16 mouse cellular contexts compared by ENCODE assay signal in the genomic region with DNA sequence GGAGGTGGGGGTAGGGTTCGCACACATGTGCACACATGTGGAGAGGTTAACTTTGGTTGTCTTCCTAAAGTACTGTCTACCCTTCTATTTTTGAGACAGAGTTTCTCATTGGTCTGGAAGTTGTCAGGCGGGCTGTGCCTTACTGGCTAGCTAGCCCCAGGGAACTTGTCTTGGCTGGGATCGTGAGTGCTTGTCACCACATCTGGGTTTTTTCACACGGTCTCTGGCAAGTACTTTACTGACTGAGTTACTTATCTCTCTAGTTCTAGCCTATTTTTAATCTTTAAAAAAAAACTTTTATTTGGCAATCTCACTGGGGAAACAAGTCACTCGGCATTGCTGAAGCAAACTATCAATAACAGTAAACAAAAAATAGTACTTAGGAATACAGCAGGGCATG. TPM values are rescaled to one million over a fixed set of nuclear protein-coding genes. Genes with fewer than 3 reads are reported as not detected.
DNase-seq lines count a peak whose midpoint lies in the region; ATAC-seq lines count a peak whose summit lies in the region.
"Had no signal": no experiment of that assay in that cellular context is flagged by ENCODE, and none has a peak within 500 bp of the region (broad histone marks: within the 10 kb centered on the region; RNA-seq: fewer than 3 reads in every experiment).

No protein-coding gene starts in this region.

- peaks cover 4% of the 10 kb centered on the region for H3K4me1 ChIP-seq in heart, embryonic 16.5 days (ENCODE audit: control insufficient read depth, insufficient read depth, low read length)
- no peaks in the 10 kb centered on the region for H3K4me1 ChIP-seq in stomach, embryonic 15.5 days
- no peaks in the 10 kb centered on the region for H3K4me1 ChIP-seq in hindbrain, embryonic 14.5 days (replicated peaks; ENCODE audit: control insufficient read depth, insufficient read depth, low read length)
- H3K4me1 ChIP-seq: hindbrain, embryonic 13.5 days; lung, embryonic 15.5 days; midbrain, embryonic 10.5 days had no signal

- H3K27me3 ChIP-seq in heart, embryonic 16.5 days (ENCODE audit: control insufficient read depth, insufficient read depth, low read length) = no peaks in the 10 kb centered on the region
- H3K27me3 ChIP-seq in stomach, embryonic 15.5 days (replicated peaks) = no peaks in the 10 kb centered on the region
- no peaks in the 10 kb centered on the region for H3K27me3 ChIP-seq in hindbrain, embryonic 14.5 days (ENCODE audit: control insufficient read depth, insufficient read depth, low read length)
- H3K27me3 ChIP-seq: hindbrain, embryonic 13.5 days; lung, embryonic 15.5 days had no signal

- peaks cover 4% of the 10 kb centered on the region; the same call in 1 of the 2 replicates for H3K9me3 ChIP-seq in heart, embryonic 16.5 days (replicated peaks; ENCODE audit: control insufficient read depth, low read length)
- H3K9me3 ChIP-seq in stomach, embryonic 15.5 days = no peaks in the 10 kb centered on the region
- H3K9me3 ChIP-seq in hindbrain, embryonic 14.5 days (ENCODE audit: control insufficient read depth, low read length) = no peaks in the 10 kb centered on the region
- H3K9me3 ChIP-seq: hindbrain, embryonic 13.5 days; lung, embryonic 15.5 days; midbrain, embryonic 10.5 days had no signal

- peak; percentile 10 for DNase-seq in kidney, adult 11 months
- no peak for DNase-seq in kidney, adult 18-20 months
- peak; percentile 90 for DNase-seq in heart, adult 8-10 months (ENCODE audit: low spot score)
- DNase-seq in hindbrain, embryonic 14.5 days (ENCODE audit: low spot score) = no peak
- DNase-seq in left cerebral cortex, adult 9 months (ENCODE audit: low spot score in 2 of 2) = no peak
- DNase-seq: cerebellum, adult 11-12 months; forebrain, postnatal 0 days; right cerebral cortex, postnatal 25 days; thymus, postnatal 36 days had no signal

- 36% methylated on average over 5 of the region's 5 CpGs for WGBS in heart, embryonic 16.5 days
- 66% methylated on average over 5 of the region's 5 CpGs for WGBS in stomach, embryonic 15.5 days
- WGBS in hindbrain, embryonic 14.5 days = 90% methylated on average over 5 of the region's 5 CpGs

- H3K36me3 ChIP-seq in heart, embryonic 16.5 days (ENCODE audit: control insufficient read depth, insufficient read depth) = peaks cover 17% of the 10 kb centered on the region
- H3K36me3 ChIP-seq in stomach, embryonic 15.5 days = 0 out of 2 replicates have a peak, but pooled peaks cover 3% of the 10 kb centered on the region
- H3K36me3 ChIP-seq in hindbrain, embryonic 14.5 days (replicated peaks; ENCODE audit: control insufficient read depth, insufficient read depth) = no peaks in the 10 kb centered on the region
- H3K36me3 ChIP-seq: hindbrain, embryonic 13.5 days; lung, embryonic 15.5 days; midbrain, embryonic 10.5 days had no signal

- 0 out of 2 replicates have a peak overlapping the region, but pooled peaks have one; percentile 11 for H3K9ac ChIP-seq in heart, embryonic 16.5 days (ENCODE audit: low read length)
- no peak overlapping the region for H3K9ac ChIP-seq in stomach, embryonic 15.5 days
- no peak overlapping the region for H3K9ac ChIP-seq in hindbrain, embryonic 14.5 days
- H3K9ac ChIP-seq: forebrain, postnatal 0 days; hindbrain, embryonic 13.5 days; lung, embryonic 15.5 days had no signal

- no peak overlapping the region for H3K4me3 ChIP-seq in heart, embryonic 16.5 days (ENCODE audit: low read length)
- no peak overlapping the region for H3K4me3 ChIP-seq in stomach, embryonic 15.5 days (replicated peaks)
- H3K4me3 ChIP-seq in hindbrain, embryonic 14.5 days (replicated peaks; ENCODE audit: low read length) = no peak overlapping the region
- H3K4me3 ChIP-seq: erythroblast, embryonic 14.5 days; hindbrain, embryonic 13.5 days; lung, embryonic 15.5 days; midbrain, embryonic 10.5 days; myocyte had no signal

- peak overlapping the region; percentile 20 for H3K4me2 ChIP-seq in heart, embryonic 16.5 days (ENCODE audit: low read depth, low read length)
- H3K4me2 ChIP-seq in stomach, embryonic 15.5 days = no peak overlapping the region
- H3K4me2 ChIP-seq in hindbrain, embryonic 14.5 days (replicated peaks) = no peak overlapping the region
- H3K4me2 ChIP-seq: hindbrain, embryonic 13.5 days; lung, embryonic 15.5 days had no signal

- peak; percentile 90 for ATAC-seq in heart, embryonic 16.5 days (replicated peaks; ENCODE audit: extremely low read depth, insufficient read depth, low FRiP score)
- peak; percentile 60; the same call in 1 of the 2 replicates for ATAC-seq in stomach, embryonic 15.5 days (ENCODE audit: insufficient read depth, low FRiP score, low read depth)
- no peak for ATAC-seq in hindbrain, embryonic 14.5 days (ENCODE audit: low FRiP score)
- ATAC-seq: forebrain, postnatal 0 days had no signal

- H3K27ac ChIP-seq in heart, embryonic 16.5 days (ENCODE audit: low read length) = peak overlapping the region; percentile 85
- no peak overlapping the region; the same call in 1 of the 2 replicates for H3K27ac ChIP-seq in stomach, embryonic 15.5 days
- H3K27ac ChIP-seq in hindbrain, embryonic 14.5 days = no peak overlapping the region
- H3K27ac ChIP-seq: hindbrain, embryonic 13.5 days; lung, embryonic 15.5 days; midbrain, embryonic 10.5 days had no signal

RNA-seq across cellular contexts. Expression of a gene that starts 10.3 kb away (rescaled TPM):
- total RNA-seq in heart, adult 8-10 months (2022) = 10 to 100 TPM in 2 of 4 experiments, 1 to 10 TPM in 2; 8.1 to 11.3 (median 10.3) TPM
- 7.7 and 9.4 TPM in 2 replicates for polyA plus RNA-seq in heart, embryonic 16.5 days (2015; fragmentation: Nextera tagmentation; extraction: Ambion mirVana)
- polyA plus RNA-seq in stomach, embryonic 15.5 days (2015; fragmentation: Nextera tagmentation; extraction: Ambion mirVana) = 6.8 and 7.6 TPM in 2 replicates
- polyA plus RNA-seq in hindbrain, embryonic 14.5 days (2014; fragmentation: Nextera tagmentation; extraction: Ambion mirVana) = 1.2 and 1.7 TPM in 2 replicates

RNA-seq across cellular contexts. Expression of a gene that starts 11.0 kb away (rescaled TPM):
- total RNA-seq in heart, adult 8-10 months (2022) = 10 to 100 TPM in 2 of 4 experiments, 1 to 10 TPM in 2; 7.5 to 11.6 (median 9.8) TPM
- 11.0 and 15.4 TPM in 2 replicates for polyA plus RNA-seq in heart, embryonic 16.5 days (2015; fragmentation: Nextera tagmentation; extraction: Ambion mirVana)
- 9.7 and 10.0 TPM in 2 replicates for polyA plus RNA-seq in stomach, embryonic 15.5 days (2015; fragmentation: Nextera tagmentation; extraction: Ambion mirVana)
- polyA plus RNA-seq in hindbrain, embryonic 14.5 days (2014; fragmentation: Nextera tagmentation; extraction: Ambion mirVana) = 2.2 and 2.6 TPM in 2 replicates

RNA-seq across cellular contexts. Expression of a gene that starts 29.3 kb away (rescaled TPM):
- total RNA-seq in heart, adult 8-10 months (2022) = 100 to 1,000 TPM; 115 to 133 (median 122) TPM
- polyA plus RNA-seq in heart, embryonic 16.5 days (2015; fragmentation: Nextera tagmentation; extraction: Ambion mirVana) = 41.4 and 43.5 TPM in 2 replicates
- 33.3 and 35.9 TPM in 2 replicates for polyA plus RNA-seq in stomach, embryonic 15.5 days (2015; fragmentation: Nextera tagmentation; extraction: Ambion mirVana)
- polyA plus RNA-seq in hindbrain, embryonic 14.5 days (2014; fragmentation: Nextera tagmentation; extraction: Ambion mirVana) = 90.4 and 105 TPM in 2 replicates

Comparison
In these comparisons a context has a peak if more than half of its experiments do, and no peak if none do; other contexts are left out.
1. DNase-seq: peak in kidney, adult 11 months (single experiment) and heart, adult 8-10 months (single experiment); none in kidney, adult 18-20 months (single experiment), hindbrain, embryonic 14.5 days (single experiment) and left cerebral cortex, adult 9 months (0 of 2).